Mouse (Mus musculus): ENCODE data around the gene Fcgrt. TPM values are rescaled to one million over a fixed set of nuclear protein-coding genes. Genes with fewer than 3 reads are reported as not detected.
"Not testable (repeated sequence)": the region's sequence is repeated elsewhere in the genome, so short reads cannot be mapped to it uniquely, and the experiment has no call there.

The Fcgrt gene
- polyA plus RNA-seq, 1 experiment = 38.9 TPM

DNA sequence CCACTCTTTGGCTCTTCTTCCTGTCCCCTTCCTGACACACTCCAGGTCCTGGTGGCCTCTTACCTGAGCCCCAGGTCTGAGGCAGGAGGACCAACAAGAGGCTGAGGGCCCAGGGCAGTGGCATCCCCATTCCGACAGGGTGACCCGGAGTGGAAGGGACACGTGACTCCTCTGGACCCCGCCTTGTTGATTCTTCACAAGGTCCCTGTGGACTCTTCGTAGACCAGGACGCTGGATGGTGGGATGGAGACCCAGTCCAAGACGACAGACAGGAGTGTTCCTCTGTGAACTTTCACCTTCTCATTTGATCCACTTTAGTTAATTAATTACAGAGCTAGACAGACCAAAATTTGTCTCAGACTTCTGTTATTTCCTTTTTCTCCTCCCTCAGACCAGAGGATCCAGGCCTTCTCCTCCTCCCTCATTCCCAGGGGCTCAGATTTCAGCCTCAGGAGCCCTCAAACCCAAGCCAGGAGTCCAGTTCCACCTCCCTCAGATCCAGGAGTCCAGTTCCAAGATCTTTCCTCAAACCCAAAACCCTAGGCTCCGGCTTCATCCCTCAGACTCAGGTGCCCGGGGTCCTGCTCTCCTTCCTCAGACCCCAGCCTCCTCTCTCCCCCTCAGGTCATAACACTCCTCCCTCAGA, 588 bp downstream of the Fcgrt start:
- H3K27me3 ChIP-seq (ENCODE audit: control insufficient read depth, insufficient read depth, low read length) = no peaks in the 10 kb centered on the region
- no peak overlapping the region for H3K4me3 ChIP-seq (ENCODE audit: control insufficient read depth, insufficient read depth, low read length)
- 89% methylated on average over 9 of the region's 9 CpGs for WGBS
- no peak for DNase-seq
- no peak for TF ChIP-seq POLR2A (IDR thresholded peaks at IDR 0.05; ENCODE audit: control insufficient read depth, extremely low read depth, insufficient read depth, low read length, poor library complexity)
- TF ChIP-seq CTCF (IDR thresholded peaks at IDR 0.05; ENCODE audit: borderline replicate concordance, control insufficient read depth, extremely low read depth, insufficient read depth, low read length, poor library complexity) = no peak
- no peak overlapping the region for H3K27ac ChIP-seq (ENCODE audit: control insufficient read depth, insufficient read depth, low read length)
- H3K36me3 ChIP-seq (ENCODE audit: control insufficient read depth, insufficient read depth, low read length) = no peaks in the 10 kb centered on the region
- 0 out of 2 replicates have a peak, but pooled peaks cover 2% of the 10 kb centered on the region for H3K4me1 ChIP-seq (replicated peaks; ENCODE audit: control insufficient read depth, insufficient read depth, low read length)

DNA sequence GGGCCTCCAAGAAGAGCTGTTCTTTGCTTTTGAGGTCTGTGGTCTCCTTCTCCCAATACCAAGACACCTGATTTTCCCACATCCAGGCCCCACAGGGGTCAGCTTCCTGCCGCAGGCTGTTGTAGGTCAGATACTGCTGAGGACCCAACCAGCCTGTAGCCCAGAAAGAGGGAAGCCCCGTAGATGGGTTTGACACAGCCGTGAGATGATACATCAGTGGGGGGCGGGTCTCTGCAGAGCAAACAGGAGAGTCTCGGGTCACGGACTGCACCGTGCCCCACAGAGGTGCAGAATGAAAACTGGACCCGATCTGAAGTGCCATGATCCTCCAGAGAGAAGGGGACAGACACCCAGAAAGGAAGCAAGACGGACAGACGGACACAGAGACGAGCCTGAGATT, 1.2 kb downstream of the Fcgrt start:
- H3K4me1 ChIP-seq (replicated peaks; ENCODE audit: control insufficient read depth, insufficient read depth, low read length) = 0 out of 2 replicates have a peak, but pooled peaks cover 2% of the 10 kb centered on the region
- WGBS = 66% methylated on average over 11 of the region's 11 CpGs
- no peaks in the 10 kb centered on the region for H3K27me3 ChIP-seq (ENCODE audit: control insufficient read depth, insufficient read depth, low read length)
- H3K27ac ChIP-seq (ENCODE audit: control insufficient read depth, insufficient read depth, low read length) = no peak overlapping the region
- DNase-seq = no peak
- no peak overlapping the region for H3K4me3 ChIP-seq (ENCODE audit: control insufficient read depth, insufficient read depth, low read length)
- TF ChIP-seq POLR2A (IDR thresholded peaks at IDR 0.05; ENCODE audit: control insufficient read depth, extremely low read depth, insufficient read depth, low read length, poor library complexity) (no peak), CTCF (IDR thresholded peaks at IDR 0.05; ENCODE audit: borderline replicate concordance, control insufficient read depth, extremely low read depth, insufficient read depth, low read length, poor library complexity) (no peak)
- no peaks in the 10 kb centered on the region for H3K36me3 ChIP-seq (ENCODE audit: control insufficient read depth, insufficient read depth, low read length)

DNA sequence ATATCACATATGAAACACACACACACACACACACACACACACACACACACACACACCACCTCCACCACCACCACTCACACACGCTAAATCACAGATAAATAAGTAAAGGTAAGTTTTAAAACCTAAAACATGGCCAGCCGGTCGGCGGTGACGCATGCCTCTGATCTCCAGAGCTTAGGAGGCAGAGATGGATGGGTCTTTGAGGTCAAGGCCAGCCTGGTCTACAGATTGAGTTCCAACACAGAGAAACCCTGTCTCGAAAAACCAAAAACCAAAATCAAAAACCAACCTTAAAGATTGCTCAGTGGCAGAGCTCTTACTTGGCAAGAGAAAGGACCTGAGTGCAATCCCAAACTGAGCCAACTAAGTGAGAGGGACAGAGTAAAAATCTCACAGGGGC, 3.6 kb downstream of the Fcgrt start:
- H3K4me3 ChIP-seq (ENCODE audit: control insufficient read depth, insufficient read depth, low read length) = no peak overlapping the region
- H3K27ac ChIP-seq (ENCODE audit: control insufficient read depth, insufficient read depth, low read length) = no peak overlapping the region
- no peak for DNase-seq
- WGBS = 94% methylated on average over 6 of the region's 6 CpGs
- no peaks in the 10 kb centered on the region for H3K36me3 ChIP-seq (ENCODE audit: control insufficient read depth, insufficient read depth, low read length)
- TF ChIP-seq CTCF (IDR thresholded peaks at IDR 0.05; ENCODE audit: borderline replicate concordance, control insufficient read depth, extremely low read depth, insufficient read depth, low read length, poor library complexity) (no peak), POLR2A (IDR thresholded peaks at IDR 0.05; ENCODE audit: control insufficient read depth, extremely low read depth, insufficient read depth, low read length, poor library complexity) (no peak)
- no peaks in the 10 kb centered on the region for H3K27me3 ChIP-seq (ENCODE audit: control insufficient read depth, insufficient read depth, low read length)
- no peaks in the 10 kb centered on the region for H3K4me1 ChIP-seq (replicated peaks; ENCODE audit: control insufficient read depth, insufficient read depth, low read length)

DNA sequence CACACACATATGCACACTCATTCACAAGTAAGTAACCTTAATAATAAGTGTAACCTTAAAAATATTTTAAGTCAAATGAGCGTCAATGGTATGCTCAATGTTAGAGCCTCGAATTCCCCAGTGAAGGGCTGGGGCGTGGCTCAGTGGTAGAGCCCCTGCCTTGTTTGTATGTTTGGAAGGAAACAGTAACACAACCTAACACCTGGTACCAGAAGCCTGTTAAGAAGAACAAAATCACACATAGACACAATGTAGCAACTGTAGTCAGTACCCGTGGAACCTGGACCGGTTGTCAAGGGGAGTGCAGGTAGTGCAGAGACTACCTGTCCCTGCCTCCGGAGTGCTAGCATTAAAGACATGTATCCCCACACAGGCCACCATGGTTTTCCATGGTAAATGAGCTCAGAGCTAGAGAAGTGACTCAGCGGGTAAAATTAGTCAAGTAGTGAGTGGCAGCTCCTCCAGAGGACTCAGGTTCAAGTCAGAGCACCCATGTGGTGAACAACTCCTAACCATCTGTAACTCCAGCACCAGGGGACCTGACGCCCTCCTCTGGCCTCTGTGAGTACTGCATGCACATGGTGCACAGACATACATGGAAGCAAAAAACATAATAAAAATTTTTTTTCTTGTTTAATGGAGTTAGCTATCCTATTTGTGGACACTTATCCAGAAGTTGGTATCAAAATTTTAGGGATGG, 5.0 kb downstream of the Fcgrt start:
- Histone ChIP-seq H3K27me3 (ENCODE audit: control insufficient read depth, insufficient read depth, low read length) (no peaks in the 10 kb centered on the region), H3K4me3 (ENCODE audit: control insufficient read depth, insufficient read depth, low read length) (no peak overlapping the region), H3K4me1 (replicated peaks; ENCODE audit: control insufficient read depth, insufficient read depth, low read length) (no peaks in the 10 kb centered on the region; the same call in 1 of the 2 replicates), H3K36me3 (ENCODE audit: control insufficient read depth, insufficient read depth, low read length) (no peaks in the 10 kb centered on the region), H3K27ac (ENCODE audit: control insufficient read depth, insufficient read depth, low read length) (no peak overlapping the region)
- DNase-seq = no peak
- 94% methylated on average over 8 of the region's 8 CpGs for WGBS
- TF ChIP-seq CTCF (IDR thresholded peaks at IDR 0.05; ENCODE audit: borderline replicate concordance, control insufficient read depth, extremely low read depth, insufficient read depth, low read length, poor library complexity) (no peak), POLR2A (IDR thresholded peaks at IDR 0.05; ENCODE audit: control insufficient read depth, extremely low read depth, insufficient read depth, low read length, poor library complexity) (no peak)

DNA sequence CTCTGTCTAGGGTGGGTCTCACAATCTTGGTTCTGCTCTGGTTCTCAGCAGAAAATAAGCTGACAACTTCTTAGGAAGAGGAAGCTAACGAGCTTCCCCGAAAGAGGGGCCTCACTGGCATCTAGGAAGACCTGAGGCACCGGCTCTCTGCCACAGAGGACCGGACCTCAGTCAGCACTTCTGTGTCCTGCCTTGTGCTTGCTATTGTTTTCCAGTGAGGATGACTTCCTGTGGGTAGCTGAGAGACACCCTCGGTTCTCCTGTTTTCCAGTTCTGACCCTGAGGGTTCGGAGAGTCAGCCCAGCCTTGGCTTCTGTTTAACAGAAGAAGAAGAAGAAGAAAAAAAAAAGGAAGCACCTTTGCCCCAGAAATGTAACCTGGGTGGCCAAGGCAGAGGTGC, 6.2 kb downstream of the Fcgrt start:
- Histone ChIP-seq H3K36me3 (ENCODE audit: control insufficient read depth, insufficient read depth, low read length) (no peaks in the 10 kb centered on the region), H3K4me1 (replicated peaks; ENCODE audit: control insufficient read depth, insufficient read depth, low read length) (peaks cover 5% of the 10 kb centered on the region; the same call in 1 of the 2 replicates), H3K27me3 (ENCODE audit: control insufficient read depth, insufficient read depth, low read length) (no peaks in the 10 kb centered on the region), H3K4me3 (ENCODE audit: control insufficient read depth, insufficient read depth, low read length) (no peak overlapping the region), H3K27ac (ENCODE audit: control insufficient read depth, insufficient read depth, low read length) (no peak overlapping the region)
- TF ChIP-seq CTCF (IDR thresholded peaks at IDR 0.05; ENCODE audit: borderline replicate concordance, control insufficient read depth, extremely low read depth, insufficient read depth, low read length, poor library complexity) (no peak), POLR2A (IDR thresholded peaks at IDR 0.05; ENCODE audit: control insufficient read depth, extremely low read depth, insufficient read depth, low read length, poor library complexity) (no peak)
- WGBS = 22% methylated on average over 6 of the region's 6 CpGs
- no peak for DNase-seq

DNA sequence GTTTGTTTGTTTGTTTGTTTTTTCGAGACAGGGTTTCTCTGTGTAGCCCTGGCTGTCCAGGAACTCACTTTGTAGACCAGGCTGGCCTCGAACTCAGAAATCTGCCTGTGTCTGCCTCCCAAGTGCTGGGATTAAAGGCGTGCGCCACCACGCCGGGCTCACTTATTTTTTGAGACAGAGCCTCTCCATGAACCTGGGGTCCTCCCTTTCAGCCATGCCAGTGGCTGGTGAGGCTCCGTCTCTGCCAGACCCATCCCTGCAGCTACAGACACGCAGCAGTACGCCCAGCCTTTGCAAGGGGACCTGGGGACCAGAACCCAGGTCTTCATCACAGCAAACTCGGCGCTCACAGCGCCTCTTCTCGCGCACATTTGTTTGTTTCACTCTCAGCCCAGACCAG, 7.7 kb downstream of the Fcgrt start:
- not testable (repeated sequence) for H3K27ac ChIP-seq (ENCODE audit: control insufficient read depth, insufficient read depth, low read length); DNase-seq; H3K27me3 ChIP-seq (ENCODE audit: control insufficient read depth, insufficient read depth, low read length); H3K36me3 ChIP-seq (ENCODE audit: control insufficient read depth, insufficient read depth, low read length); H3K4me3 ChIP-seq (ENCODE audit: control insufficient read depth, insufficient read depth, low read length)
- peaks cover 18% of the 10 kb centered on the region for H3K4me1 ChIP-seq (replicated peaks; ENCODE audit: control insufficient read depth, insufficient read depth, low read length)
- 96% methylated on average over 14 of the region's 14 CpGs for WGBS

Data from thymus, adult 2 months (tissue).